Mouse (Mus musculus) heart, postnatal 0 days (tissue): ENCODE data around the gene Ugt1a2. TPM values are rescaled to one million over a fixed set of nuclear protein-coding genes. Genes with fewer than 3 reads are reported as not detected.

Source experiments
- ATAC-seq: fragments of 200-750 bp; cut with Nextera tagmentation; 2 replicates; pipeline ENCODE4 v1.8.0; 2017; ENCODE audit warnings: low read depth, moderate number of reproducible peaks, moderate library complexity; ENCODE audit not compliant: insufficient read depth
- DNase-seq: peaks from one replicate; pipeline ENCODE4 v3.0.0-alpha.2; 2016; ENCODE audit warnings: low spot score
- H3K27ac ChIP-seq: fragments of 300-500 bp; sonication (generic); 2 replicates; pipeline ENCODE4 v1.5.1; 2014; ENCODE audit warnings: low read depth, mild to moderate bottlenecking
- H3K27me3 ChIP-seq: fragments of 300-500 bp; sonication (generic); 2 replicates; pipeline ENCODE4 v1.6.1; 2014; ENCODE audit warnings: low read length, mixed read lengths; ENCODE audit not compliant: control insufficient read depth, insufficient read depth
- H3K36me3 ChIP-seq: fragments of 300-500 bp; sonication (generic); replicated peaks from 2 replicates; pipeline ENCODE4 v1.6.1; 2014; ENCODE audit warnings: low read length, mixed read lengths; ENCODE audit not compliant: control insufficient read depth, insufficient read depth
- H3K4me1 ChIP-seq: fragments of 300-500 bp; sonication (generic); 2 replicates; pipeline ENCODE4 v1.6.1; 2014; ENCODE audit warnings: antibody characterized with exemption; ENCODE audit not compliant: control insufficient read depth, insufficient read depth
- H3K4me2 ChIP-seq: fragments of 300-500 bp; sonication (generic); 2 replicates; pipeline ENCODE4 v1.6.1; 2014; ENCODE audit warnings: low read depth, mild to moderate bottlenecking, low read length, moderate library complexity
- H3K4me3 ChIP-seq: fragments of 300-500 bp; sonication (generic); 2 replicates; pipeline ENCODE4 v1.5.1; 2014; ENCODE audit warnings: low read depth, low read length
- H3K9ac ChIP-seq: fragments of 300-500 bp; sonication (generic); replicated peaks from 2 replicates; pipeline ENCODE4 v1.6.1; 2014; ENCODE audit warnings: low read depth, low read length, mixed read lengths
- H3K9me3 ChIP-seq: fragments of 300-500 bp; sonication (generic); replicated peaks from 2 replicates; pipeline ENCODE4 v1.6.1; 2016; ENCODE audit warnings: low read length; ENCODE audit not compliant: control insufficient read depth
- CTCF ChIP-seq: IDR thresholded peaks from 2 replicates; pipeline ENCODE4 v1.5.1; 2016; ENCODE audit warnings: antibody characterized with exemption, control low read depth, low read depth
- EP300 ChIP-seq: IDR thresholded peaks from 2 replicates; pipeline ENCODE4 v1.6.1; 2016; ENCODE audit warnings: antibody characterized with exemption, low read depth
- WGBS: fragments of 180-500 bp; shearing (Covaris S2); extraction: QIAGEN DNeasy Blood & Tissue Kit; methylation state at CpG from one replicate; pipeline ENCODE4 v1.1.7; 2014; 5-methylcytosine and 5-hydroxymethylcytosine counted together
- polyA plus RNA-seq: library from polyadenylated mRNA; unstranded; fragments of >200 nt; fragmentation: Nextera tagmentation; extraction: Ambion mirVana; gene quantifications from 2 replicates; pipeline ENCODE4 v1.2.1, GENCODE M21; 2015
- total RNA-seq: library from RNA; depleted of rRNA; stranded (reverse); fragments of >200 nt; gene quantifications from 2 replicates; pipeline ENCODE4 v1.2.3, GENCODE M21; 2014; ENCODE audit warnings: low replicate concordance

Ugt1a2 gene
- total and polyA plus RNA-seq, 2 experiments from 2014 or later, result not detected

- Histone ChIP-seq H3K36me3 (no peaks in the 10 kb centered on the region), H3K4me2 (no peak overlapping the region), H3K4me3 (no peak overlapping the region), H3K9me3 (peaks cover 95% of the 10 kb centered on the region), H3K4me1 (no peaks in the 10 kb centered on the region), H3K27me3 (no peaks in the 10 kb centered on the region), H3K9ac (no peak overlapping the region), H3K27ac (no peak overlapping the region)
- no peak for DNase-seq
- ATAC-seq, result no peak
- 55% methylated on average over 11 of the region's 11 CpGs for WGBS
- TF ChIP-seq CTCF (no peak), EP300 (no peak)
These were observed 34.9 kb downstream of the Ugt1a2 start for GRCm38 (mm10) chr1:88235046-88235893.

DNA sequence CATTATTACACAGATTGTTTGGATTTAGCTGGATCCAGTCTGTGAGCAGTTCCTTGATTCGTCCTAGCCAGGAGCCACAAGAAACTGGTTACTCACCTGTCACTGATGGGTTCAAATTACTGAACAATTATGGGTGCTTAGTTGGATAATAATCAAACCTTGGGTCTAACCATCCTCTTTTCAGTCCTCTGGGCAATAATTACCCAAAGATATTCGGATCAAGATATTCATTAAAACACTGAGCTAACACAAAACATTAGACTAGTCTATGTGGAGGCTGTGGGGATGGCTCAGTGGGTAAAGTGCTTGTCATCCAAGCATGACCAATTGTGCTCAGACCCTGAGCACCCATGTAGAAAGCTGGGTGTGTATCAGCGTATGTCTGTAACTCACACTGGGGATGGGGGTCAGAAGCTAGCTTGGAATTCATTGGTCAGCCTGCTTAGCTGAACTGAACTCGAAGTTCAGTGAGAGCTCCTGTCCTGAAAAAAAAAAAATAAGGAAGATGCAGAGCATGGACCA, 35.6 kb downstream of the Ugt1a2 start:
- Histone ChIP-seq H3K4me1 (no peaks in the 10 kb centered on the region), H3K27me3 (no peaks in the 10 kb centered on the region), H3K9ac (no peak overlapping the region), H3K27ac (no peak overlapping the region), H3K4me2 (no peak overlapping the region), H3K4me3 (no peak overlapping the region), H3K36me3 (no peaks in the 10 kb centered on the region), H3K9me3 (peaks cover 95% of the 10 kb centered on the region)
- WGBS, result 43% methylated on average over 4 of the region's 4 CpGs
- DNase-seq (no peak), ATAC-seq (no peak)
- TF ChIP-seq CTCF (no peak), EP300 (no peak)

- TF ChIP-seq CTCF, result no peak
- TF ChIP-seq EP300, result no peak
- H3K9me3 ChIP-seq, result peaks cover 93% of the 10 kb centered on the region
These were observed 36.9 kb downstream of the Ugt1a2 start for GRCm38 (mm10) chr1:88237311-88237710.

DNA sequence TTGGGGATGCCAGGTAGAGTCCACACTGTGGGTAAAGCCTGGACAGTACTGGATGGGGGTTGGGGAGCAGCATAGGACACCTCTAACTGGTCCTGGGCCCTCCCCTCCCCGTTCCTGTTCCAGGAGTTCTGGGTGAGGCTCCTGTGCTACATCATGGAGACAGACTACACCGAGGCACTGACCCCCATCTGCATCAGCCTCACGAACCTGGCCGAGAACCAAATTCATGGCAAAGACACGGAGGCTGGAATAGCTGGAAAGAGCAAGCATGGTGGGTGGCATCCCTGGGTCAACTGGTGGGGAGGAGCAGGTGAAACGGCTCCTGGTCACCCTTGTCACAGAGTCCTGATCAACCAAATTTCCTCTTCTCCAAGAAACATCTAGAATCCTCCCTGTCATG, 38.4 kb downstream of the Ugt1a2 start:
- Histone ChIP-seq H3K36me3 (no peaks in the 10 kb centered on the region), H3K4me3 (no peak overlapping the region), H3K27ac (no peak overlapping the region), H3K9ac (no peak overlapping the region), H3K4me1 (no peaks in the 10 kb centered on the region), H3K4me2 (no peak overlapping the region), H3K27me3 (no peaks in the 10 kb centered on the region), H3K9me3 (peaks cover 90% of the 10 kb centered on the region)
- TF ChIP-seq CTCF, result no peak
- no peak for TF ChIP-seq EP300
- WGBS, result 64% methylated on average over 6 of the region's 6 CpGs
- no peak for ATAC-seq
- DNase-seq, result no peak

More at GRCm38 (mm10) chr1:88237311-88237710, 36.9 kb downstream of the Ugt1a2 start:
- Histone ChIP-seq H3K36me3 (no peaks in the 10 kb centered on the region), H3K27me3 (no peaks in the 10 kb centered on the region), H3K4me1 (no peaks in the 10 kb centered on the region), H3K27ac (no peak overlapping the region), H3K4me3 (no peak overlapping the region), H3K9ac (no peak overlapping the region), H3K4me2 (no peak overlapping the region)
- no peak for DNase-seq
- 66% methylated on average over 5 of the region's 5 CpGs for WGBS
- ATAC-seq, result no peak

DNA sequence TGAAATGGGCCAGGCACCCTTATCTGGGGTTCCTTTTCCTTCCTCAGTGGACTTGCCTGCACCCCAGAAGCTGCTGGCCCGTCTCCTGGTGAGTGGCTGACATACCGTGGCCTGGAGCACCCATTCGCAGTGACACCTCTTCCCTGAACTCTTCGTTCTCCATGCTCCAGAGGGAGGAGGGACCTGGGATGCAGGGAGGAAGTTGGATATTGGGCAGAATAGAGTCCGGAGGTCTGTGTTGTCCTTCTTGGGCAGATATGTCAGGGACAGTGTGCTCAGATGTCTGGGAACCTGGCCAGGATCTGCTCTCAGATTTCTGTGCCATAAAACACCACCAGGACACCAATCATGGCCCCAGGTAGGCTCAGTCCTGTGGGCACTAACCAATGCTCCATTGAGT, 39.7 kb downstream of the Ugt1a2 start:
- peaks cover 83% of the 10 kb centered on the region for H3K9me3 ChIP-seq

More for the DNA sequence above, 39.7 kb downstream of the Ugt1a2 start:
- H3K4me1 ChIP-seq, result no peaks in the 10 kb centered on the region
- TF ChIP-seq EP300 (no peak), CTCF (no peak)
- no peak for DNase-seq
- WGBS, result 64% methylated on average over 5 of the region's 5 CpGs
- ATAC-seq, result no peak
- no peak overlapping the region for H3K4me3 ChIP-seq
- no peak overlapping the region for H3K4me2 ChIP-seq
- H3K36me3 ChIP-seq, result no peaks in the 10 kb centered on the region
- H3K27me3 ChIP-seq, result no peaks in the 10 kb centered on the region
- no peak overlapping the region for H3K9ac ChIP-seq
- H3K27ac ChIP-seq, result no peak overlapping the region
